Mouse (Mus musculus) myocyte (in vitro differentiated cells): ENCODE measurements at regions not wholly inside any gene's neighbourhood (a gene's known extent, or its start where the extent isn't known, plus 50 kb on each side); places are given as distances from the start of the nearest gene placed in this dataset.

Experiments
- E2F4 ChIP-seq: IDR thresholded peaks from one replicate; pipeline ENCODE4 v1.6.1; 2011; ENCODE audit warnings: mild to moderate bottlenecking, control low read depth, moderate library complexity; ENCODE audit not compliant: insufficient read depth
- MAX ChIP-seq: IDR thresholded peaks from one replicate; pipeline ENCODE4 v1.6.1; 2011; ENCODE audit warnings: low read depth, mild to moderate bottlenecking, control low read depth
- MYOD1 ChIP-seq, 3 experiments: IDR thresholded peaks; one replicate each; pipeline ENCODE4 v1.6.1; 2011; ENCODE audit warnings: control low read depth in 2 of 3, low read depth in 2 of 3, mild to moderate bottlenecking in 2 of 3, moderate library complexity in 1 of 3; ENCODE audit not compliant: insufficient read length in 2 of 3, control insufficient read depth in 1 of 3
- POLR2A ChIP-seq: IDR thresholded peaks from one replicate; pipeline ENCODE4 v1.6.1; 2011; ENCODE audit warnings: low read depth, mild to moderate bottlenecking, control low read depth, moderate library complexity; ENCODE audit not compliant: insufficient read length
- TCF12 ChIP-seq: IDR thresholded peaks from one replicate; pipeline ENCODE4 v1.6.1; 2011; ENCODE audit warnings: mild to moderate bottlenecking, control low read depth; ENCODE audit not compliant: poor library complexity, insufficient read depth, severe bottlenecking
- USF1 ChIP-seq: IDR thresholded peaks from one replicate; pipeline ENCODE4 v1.6.1; 2011; ENCODE audit warnings: low read depth, mild to moderate bottlenecking, control low read depth, moderate library complexity

GRCm38 (mm10) chr12:77142224-77142623 is 95.7 kb upstream of the Fut8 start:
- TF ChIP-seq MAX (no peak), USF1 (no peak), POLR2A (no peak), MYOD1 (IDR thresholded peaks at IDR 0.05; ENCODE audit: control insufficient read depth in 1 of 3, insufficient read length in 2 of 3, low read depth in 2 of 3) (no peak), TCF12 (no peak), E2F4 (no peak)
